Mouse (Mus musculus): ENCODE data around the gene Olfr910.

Olfr910 gene

GRCm38 (mm10) chr9:38537549-38537948 lies at the start of gene Olfr910:
Olfr910 (plus strand) TSS chr9:38537849.
- DNase-seq, result no peak

- no peak for DNase-seq
Measured at GRCm38 (mm10) chr9:38495501-38495900, 42.1 kb upstream of the Olfr910 start, which contains the start of gene Olfr907. Olfr907 (plus strand) TSS chr9:38495801.

- DNase-seq, result no peak
Measured at GRCm38 (mm10) chr9:38512353-38512752, 25.3 kb upstream of the Olfr910 start.

- DNase-seq, result no peak
Measured at GRCm38 (mm10) chr9:38521280-38521679, 16.4 kb upstream of the Olfr910 start, which contains the start of gene Olfr911-ps1. Olfr911-ps1 (plus strand) TSS chr9:38521580.

- no peak for DNase-seq
Measured at GRCm38 (mm10) chr9:38579878-38580277, 42.2 kb downstream of the Olfr910 start, which contains the start of gene Olfr912. Olfr912 (plus strand) TSS chr9:38580178.

All from right cerebral cortex, postnatal 25 days (tissue).